Mouse (Mus musculus) induced T-regulatory cell, adult 2 months (primary cell): Measurements from ENCODE around the gene Olfr193.
"Not testable (repeated sequence)": the region's sequence is repeated elsewhere in the genome, so short reads cannot be mapped to it uniquely, and the experiment has no call there.

Experiments used
- DNase-seq: peaks from one replicate; pipeline ENCODE4 v3.0.0-alpha.2; 2012; ENCODE audit warnings: low read depth

The Olfr193 gene

GRCm38 (mm10) chr16:59111781-59112180 lies at the start of gene Olfr193:
Olfr193 (minus strand) TSS chr16:59111881.
- no peak for DNase-seq

GRCm38 (mm10) chr16:59151996-59152395 lies 40.3 kb upstream of the Olfr193 start:
- no peak for DNase-seq

- no peak for DNase-seq
Observed at GRCm38 (mm10) chr16:59146746-59147145, 35.1 kb upstream of the Olfr193 start, which contains the start of gene Olfr195. Olfr195 (plus strand) TSS chr16:59147046.

- DNase-seq, result no peak
Observed at GRCm38 (mm10) chr16:59141105-59141504, 29.4 kb upstream of the Olfr193 start.

GRCm38 (mm10) chr16:59130740-59131139 lies 19.1 kb upstream of the Olfr193 start:
- DNase-seq, result no peak

- no peak for DNase-seq
Observed at GRCm38 (mm10) chr16:59120969-59121368, 9.3 kb upstream of the Olfr193 start, which contains the start of gene Olfr194. Olfr194 (minus strand) TSS chr16:59121069.

- DNase-seq, result not testable (repeated sequence)
Observed at GRCm38 (mm10) chr16:59108522-59108921, 3.2 kb downstream of the Olfr193 start.

- no peak for DNase-seq
Observed at GRCm38 (mm10) chr16:59105312-59105711, 6.4 kb downstream of the Olfr193 start.

- not testable (repeated sequence) for DNase-seq
Observed at GRCm38 (mm10) chr16:59089722-59090121, 22.0 kb downstream of the Olfr193 start, which contains the start of gene Olfr191. Olfr191 (minus strand) TSS chr16:59089822.

GRCm38 (mm10) chr16:59081113-59081512 lies 30.6 kb downstream of the Olfr193 start:
- DNase-seq, result not testable (repeated sequence)

GRCm38 (mm10) chr16:59077905-59078304 lies 33.8 kb downstream of the Olfr193 start, which contains the start of gene Olfr190:
Olfr190 (minus strand) TSS chr16:59078005.
- no peak for DNase-seq

- no peak for DNase-seq
Observed at GRCm38 (mm10) chr16:59073520-59073919, 38.2 kb downstream of the Olfr193 start.

GRCm38 (mm10) chr16:59071755-59072154 lies 39.9 kb downstream of the Olfr193 start:
- no peak for DNase-seq

- not testable (repeated sequence) for DNase-seq
Observed at GRCm38 (mm10) chr16:59062411-59062810, 49.3 kb downstream of the Olfr193 start.
